Mouse (Mus musculus): ENCODE results near the gene Catsper1. TPM values are rescaled to one million over a fixed set of nuclear protein-coding genes. Genes with fewer than 3 reads are reported as not detected.

Catsper1 gene
- not detected for total RNA-seq (2023)

DNA sequence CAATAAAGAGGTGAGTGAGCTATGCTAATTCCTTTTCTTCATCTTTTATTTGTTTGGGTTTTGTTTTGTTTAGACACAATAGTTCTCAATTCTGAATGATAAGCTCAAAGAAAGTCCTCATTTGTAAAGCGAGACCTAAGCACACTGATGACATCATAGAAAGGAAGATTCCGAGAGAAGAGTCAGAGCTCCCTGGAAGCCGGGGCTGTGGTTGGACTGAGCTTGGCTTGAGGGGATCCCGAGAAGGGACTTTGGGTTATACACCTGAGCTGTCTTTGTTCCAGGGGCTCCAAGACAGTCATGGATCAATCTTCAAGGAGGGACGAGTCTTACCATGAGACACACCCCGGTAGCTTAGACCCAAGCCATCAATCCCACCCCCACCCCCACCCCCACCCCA is at the start of gene Catsper1:
Gene Catsper1, plus strand, starts transcription at position 301 of the 400 bp plus-strand sequence.

DNA sequence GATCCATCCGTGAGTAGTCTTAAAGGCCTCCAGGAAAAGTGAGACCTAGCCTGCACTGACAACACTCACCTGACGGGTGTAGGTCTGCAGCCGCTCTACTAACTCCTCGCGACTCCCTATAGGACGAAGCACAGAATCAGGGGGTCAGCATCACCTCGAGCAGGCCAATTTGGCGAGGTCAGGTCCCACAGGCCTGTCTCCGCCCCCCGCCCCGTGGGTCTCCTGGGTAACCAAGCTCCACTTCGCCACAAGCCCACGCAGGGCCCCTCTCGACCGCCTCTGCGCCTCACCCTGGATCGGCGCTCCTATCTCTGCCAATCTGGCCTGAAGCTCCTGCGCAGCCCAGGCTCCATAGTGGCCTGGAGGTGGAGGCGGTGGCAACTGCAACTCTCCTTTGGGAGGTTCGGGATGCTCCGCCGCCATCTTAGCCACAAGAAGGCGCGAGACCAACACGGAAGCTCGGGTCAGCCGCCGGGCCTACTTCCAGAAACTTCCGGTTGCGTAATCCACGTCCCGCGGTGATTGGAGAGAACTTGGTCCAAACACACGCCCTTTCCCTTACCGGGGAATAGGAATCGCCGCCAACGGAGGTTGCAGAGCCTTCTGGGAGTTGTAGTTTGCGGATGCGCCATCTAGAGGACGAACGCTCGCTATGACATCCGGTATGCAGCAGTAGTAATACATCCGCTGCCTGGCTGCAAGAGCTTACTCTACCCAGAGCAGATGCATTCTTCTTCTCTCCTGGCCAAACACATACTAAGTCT is 40.4 kb upstream of the Catsper1 start, which contains the start of gene Sf3b2:
Gene Sf3b2, minus strand, starts transcription at position 484 of the 764 bp plus-strand sequence.

GRCm38 (mm10) chr19:5297903-5298800 is 37.4 kb upstream of the Catsper1 start, which contains the start of gene Gal3st3:
Gene Gal3st3, plus strand, starts transcription at chr19:5298331.

GRCm38 (mm10) chr19:5349502-5349873 is 13.9 kb downstream of the Catsper1 start, which contains the start of gene Cst6:
Gene Cst6, minus strand, starts transcription at chr19:5349574.

DNA sequence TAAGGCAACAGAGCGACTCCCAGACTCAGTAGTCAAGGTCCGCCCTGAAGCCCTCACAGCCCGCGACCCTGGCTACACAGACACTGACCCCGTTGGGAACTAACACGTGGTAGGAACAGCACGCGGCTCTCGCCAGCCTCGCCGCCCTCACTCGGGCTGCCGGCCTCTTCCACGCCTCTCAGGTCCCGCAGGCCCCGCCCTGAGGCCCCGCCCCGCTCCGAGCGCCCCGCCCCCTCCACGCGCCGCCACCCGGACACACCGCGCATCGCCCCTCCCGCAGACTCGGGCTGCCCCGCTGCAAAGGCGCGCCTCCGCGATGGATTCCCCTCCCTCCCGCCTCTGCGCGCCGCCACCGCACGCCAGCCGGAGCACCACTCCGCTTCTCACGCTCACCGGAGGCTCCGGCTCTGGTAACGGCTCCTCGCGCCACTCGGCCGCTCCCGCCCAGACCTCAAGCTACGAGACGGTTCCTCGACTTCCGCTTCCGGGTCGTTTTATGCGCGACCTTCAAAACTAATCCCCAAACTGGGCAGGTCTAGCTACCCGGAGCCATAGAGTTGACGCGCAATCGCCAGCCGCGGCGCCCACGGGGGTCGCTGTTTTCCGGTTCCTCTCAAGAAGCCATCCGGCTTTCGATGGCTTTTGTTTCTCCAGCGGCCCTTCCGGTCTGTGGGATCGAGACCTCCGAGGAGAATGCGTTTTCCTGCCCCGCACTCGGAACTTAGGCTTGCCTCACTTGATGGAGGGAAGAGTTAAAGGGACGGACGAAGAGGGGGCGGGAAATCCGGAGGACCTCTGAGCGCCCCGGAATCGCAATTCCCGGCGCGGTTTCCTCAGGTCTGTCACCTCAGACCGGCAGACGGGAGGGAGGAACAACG is 30.9 kb downstream of the Catsper1 start, which contains the start of gene Eif1ad:
Gene Eif1ad, plus strand, starts transcription at position 567 of the 878 bp plus-strand sequence.

GRCm38 (mm10) chr19:5367053-5367359 is 31.5 kb downstream of the Catsper1 start, which contains the start of gene Banf1:
Gene Banf1, minus strand, starts transcription at chr19:5367168.

DNA sequence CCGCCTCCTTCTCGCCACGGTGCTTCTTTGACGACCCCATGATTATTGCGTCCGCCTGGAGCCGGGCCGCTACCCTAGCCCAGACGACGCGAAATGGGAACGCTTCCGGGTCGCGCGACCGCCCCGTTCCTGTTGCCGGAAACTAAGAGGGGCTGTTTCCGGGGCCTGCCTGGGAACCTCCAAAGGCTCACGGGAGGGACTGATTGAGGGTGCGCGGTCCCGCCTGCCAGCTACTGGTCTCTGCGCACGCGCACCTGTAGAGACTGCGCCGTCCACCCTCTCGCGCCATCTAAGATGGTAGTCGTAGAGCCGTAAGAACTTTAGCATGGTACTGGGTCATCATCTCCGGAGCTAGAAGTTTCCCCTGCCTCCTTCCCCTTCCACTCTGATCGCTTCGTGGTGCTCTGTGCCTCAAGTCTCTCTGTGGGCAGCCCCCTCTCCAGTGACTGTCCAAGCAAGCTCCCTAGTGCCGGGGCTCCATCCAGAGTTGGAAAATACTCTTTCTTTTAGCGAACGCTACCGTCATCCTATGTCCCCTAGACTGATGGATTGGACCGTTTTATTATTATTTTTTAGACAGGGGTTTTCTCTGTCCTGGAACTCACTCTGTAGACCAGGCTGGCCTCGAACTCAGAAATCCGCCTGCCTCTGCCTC is 53.2 kb downstream of the Catsper1 start, which contains the start of gene Sart1:
Gene Sart1, minus strand, starts transcription at position 116 of the 655 bp plus-strand sequence.

Other genes with a start within 250 kb of the Catsper1 start
- gene Yif1a, start 247.2 kb upstream of the Catsper1 start, total RNA-seq (2023), result 10 to 100 TPM; 29.3 to 49.9 TPM
- gene Cnih2, start 237.2 kb upstream of the Catsper1 start, total RNA-seq (2023), result 1 to 10 TPM; 1.2 to 2.2 TPM
- 100 to 1,000 TPM; 102 to 110 TPM for gene Rab1b, start 228.7 kb upstream of the Catsper1 start, total RNA-seq (2023)
- 10 to 100 TPM; 42.3 to 50.5 TPM for gene Klc2, start 217.2 kb upstream of the Catsper1 start, total RNA-seq (2023)
- gene Pacs1, start 62.6 kb upstream of the Catsper1 start, total RNA-seq (2023), result 10 to 100 TPM; 81.2 to 92.8 TPM
- 100 to 1,000 TPM; 309 to 311 TPM for gene Sf3b2, start 40.3 kb upstream of the Catsper1 start, total RNA-seq (2023)
- not detected for gene Gal3st3, start 37.4 kb upstream of the Catsper1 start, total RNA-seq (2023)
- gene Cst6, start 13.8 kb downstream of the Catsper1 start, total RNA-seq (2023), result not detected
- gene Eif1ad, start 31.0 kb downstream of the Catsper1 start, total RNA-seq (2023), result 10 to 100 TPM; 39.6 to 43.4 TPM
- 10 to 100 TPM; 93.0 to 94.1 TPM for gene Banf1, start 31.4 kb downstream of the Catsper1 start, total RNA-seq (2023)
- gene Sart1, start 53.0 kb downstream of the Catsper1 start, total RNA-seq (2023), result 100 to 1,000 TPM; 177 to 198 TPM
- not detected for gene Tsga10ip, start 66.8 kb downstream of the Catsper1 start, total RNA-seq (2023)
- gene Drap1, start 89.2 kb downstream of the Catsper1 start, total RNA-seq (2023), result 100 to 1,000 TPM; 174 to 177 TPM
- gene AI837181, start 89.4 kb downstream of the Catsper1 start, total RNA-seq (2023), result 10 to 100 TPM; 59.5 to 60.9 TPM
- gene Fosl1, start 111.8 kb downstream of the Catsper1 start, total RNA-seq (2023), result 1 to 10 TPM in 1 of 2 experiments, not detected in 1; 1.3 TPM
- gene Ccdc85b, start 122.2 kb downstream of the Catsper1 start, total RNA-seq (2023), result 1 to 10 TPM; 3.1 to 3.6 TPM
- gene Fibp, start 124.9 kb downstream of the Catsper1 start, total RNA-seq (2023), result 100 to 1,000 TPM; 115 to 174 TPM
- gene Ctsw, start 132.8 kb downstream of the Catsper1 start, total RNA-seq (2023), result 1 to 10 TPM; 2.0 to 3.3 TPM
- gene Efemp2, start 138.2 kb downstream of the Catsper1 start, total RNA-seq (2023), result 1 to 10 TPM in 1 of 2 experiments, not detected in 1; 1.5 TPM
- gene Mus81, start 152.7 kb downstream of the Catsper1 start, total RNA-seq (2023), result 10 to 100 TPM; 39.6 to 51.8 TPM
- 1,000 to 10,000 TPM; 1,245 to 1,301 TPM for gene Cfl1, start 154.7 kb downstream of the Catsper1 start, total RNA-seq (2023)
- 1 to 10 TPM; 3.5 to 4.9 TPM for gene 1700020D05Rik, start 168.0 kb downstream of the Catsper1 start, total RNA-seq (2023)
- gene Snx32, start 174.8 kb downstream of the Catsper1 start, total RNA-seq (2023), result 10 to 100 TPM; 10.4 to 14.2 TPM
- gene Ovol1, start 224.9 kb downstream of the Catsper1 start, total RNA-seq (2023), result not detected
- 10 to 100 TPM; 21.5 to 25.2 TPM for gene Ap5b1, start 232.3 kb downstream of the Catsper1 start, total RNA-seq (2023)

All from B cell, adult 67 days (primary cell).